Mouse (Mus musculus) thymus, adult 2 months (tissue): ENCODE data around the gene Gm13696. TPM values are rescaled to one million over a fixed set of nuclear protein-coding genes. Genes with fewer than 3 reads are reported as not detected.
A peak's percentile ranks its signal among the peaks of the same experiment; 100 is the strongest.
"Not testable (repeated sequence)": the region's sequence is repeated elsewhere in the genome, so short reads cannot be mapped to it uniquely, and the experiment has no call there.

Experiments
- DNase-seq: peaks from one replicate; pipeline ENCODE4 v3.0.0; 2021
- H3K27ac ChIP-seq: fragments of 200-500 bp; 2 replicates; pipeline ENCODE4 v1.5.1; 2012; ENCODE audit warnings: low read length, control low read depth; ENCODE audit not compliant: control insufficient read depth, insufficient read depth
- H3K27me3 ChIP-seq: fragments of 200-500 bp; 2 replicates; pipeline ENCODE4 v1.6.1; 2012; ENCODE audit warnings: mild to moderate bottlenecking, low read length, moderate library complexity, mixed read lengths; ENCODE audit not compliant: control insufficient read depth, insufficient read depth
- H3K36me3 ChIP-seq: fragments of 200-500 bp; 2 replicates; pipeline ENCODE4 v1.6.1; 2012; ENCODE audit warnings: mild to moderate bottlenecking, low read length, moderate library complexity; ENCODE audit not compliant: control insufficient read depth, insufficient read depth
- H3K4me1 ChIP-seq: fragments of 200-500 bp; replicated peaks from 2 replicates; pipeline ENCODE4 v1.6.1; 2012; ENCODE audit warnings: low read length; ENCODE audit not compliant: control insufficient read depth, insufficient read depth
- H3K4me3 ChIP-seq: fragments of 200-500 bp; 2 replicates; pipeline ENCODE4 v1.5.1; 2012; ENCODE audit warnings: mild to moderate bottlenecking, low read length, control low read depth, moderate library complexity; ENCODE audit not compliant: control insufficient read depth, insufficient read depth
- CTCF ChIP-seq: fragments of 200-500 bp; IDR thresholded peaks from 2 replicates; pipeline ENCODE4 v1.5.1; 2012; ENCODE audit warnings: mild to moderate bottlenecking, control low read depth, low read length, moderate library complexity, borderline replicate concordance; ENCODE audit not compliant: control insufficient read depth, poor library complexity, insufficient read depth; ENCODE audit errors: extremely low read depth
- POLR2A ChIP-seq: fragments of 200-500 bp; IDR thresholded peaks from 2 replicates; pipeline ENCODE4 v1.6.1; 2012; ENCODE audit warnings: mild to moderate bottlenecking, low read length, control low read depth, moderate library complexity; ENCODE audit not compliant: control insufficient read depth, poor library complexity, insufficient read depth; ENCODE audit errors: extremely low read depth
- WGBS: fragments of 180-500 bp; shearing (Covaris S2); methylation state at CpG from one replicate; pipeline ENCODE4 v1.1.7; 2018; 5-methylcytosine and 5-hydroxymethylcytosine counted together
- polyA plus RNA-seq: library from polyadenylated mRNA; depleted of rRNA; stranded (reverse); fragments of >200 nt; gene quantifications from 2 replicates; pipeline ENCODE4 v1.2.3, GENCODE M21; 2012

Gm13696 gene
- polyA plus RNA-seq, 1 experiment, result not detected

- no CpG with 5 or more reads among the region's 6 CpGs for WGBS
- not testable (repeated sequence) for H3K4me3 ChIP-seq, H3K4me1 ChIP-seq, DNase-seq, H3K27ac ChIP-seq, H3K27me3 ChIP-seq, H3K36me3 ChIP-seq
These were observed 17.3 kb downstream of the Gm13696 start, which contains the start of gene Gm13691 for GRCm38 (mm10) chr2:83990253-83990652. TSS of gene Gm13691 (plus strand) at chr2:83990553.

- H3K4me3 ChIP-seq, result peak overlapping the region; percentile 2; the same call in 1 of the 2 replicates
- DNase-seq, result peak; percentile 60
- WGBS, result under 1% methylated on average over 8 of the region's 9 CpGs
- not testable (repeated sequence) for H3K36me3 ChIP-seq, H3K4me1 ChIP-seq, H3K27me3 ChIP-seq
- peak overlapping the region; percentile 79 for H3K27ac ChIP-seq
These were observed 20.8 kb downstream of the Gm13696 start for GRCm38 (mm10) chr2:83993639-83994255.

GRCm38 (mm10) chr2:83994526-83994925, 21.6 kb downstream of the Gm13696 start:
- H3K27me3 ChIP-seq, H3K4me1 ChIP-seq, H3K36me3 ChIP-seq, H3K4me3 ChIP-seq: not testable (repeated sequence)
- DNase-seq, result peak; percentile 34
- H3K27ac ChIP-seq, result peak overlapping the region; percentile 79; the same call in 1 of the 2 replicates
- WGBS, result 73% methylated on average over 1 of the region's 3 CpGs

GRCm38 (mm10) chr2:84008913-84009312, 36.0 kb downstream of the Gm13696 start:
- no peak overlapping the region for H3K4me3 ChIP-seq
- H3K36me3 ChIP-seq, result no peaks in the 10 kb centered on the region
- H3K27ac ChIP-seq, result no peak overlapping the region
- 86% methylated on average over 1 of the region's 1 CpGs for WGBS
- H3K27me3 ChIP-seq, result no peaks in the 10 kb centered on the region
- no peaks in the 10 kb centered on the region for H3K4me1 ChIP-seq
- TF ChIP-seq CTCF, result no peak
- no peak for TF ChIP-seq POLR2A
- no peak for DNase-seq

- no peaks in the 10 kb centered on the region for H3K36me3 ChIP-seq
- H3K27me3 ChIP-seq, result no peaks in the 10 kb centered on the region
- TF ChIP-seq POLR2A, result no peak
- no peak for TF ChIP-seq CTCF
- WGBS, result 49% methylated on average over 3 of the region's 3 CpGs
- no peaks in the 10 kb centered on the region for H3K4me1 ChIP-seq
- no peak overlapping the region for H3K27ac ChIP-seq
- DNase-seq, result no peak
- no peak overlapping the region for H3K4me3 ChIP-seq
These were observed 36.9 kb downstream of the Gm13696 start for GRCm38 (mm10) chr2:84009818-84010217.

- Histone ChIP-seq H3K4me1 (peaks cover 6% of the 10 kb centered on the region), H3K27ac (no peak overlapping the region), H3K4me3 (no peak overlapping the region), H3K36me3 (no peaks in the 10 kb centered on the region), H3K27me3 (no peaks in the 10 kb centered on the region)
- 85% methylated on average over 6 of the region's 6 CpGs for WGBS
- TF ChIP-seq CTCF (no peak), POLR2A (no peak)
- DNase-seq, result no peak
These were observed 41.6 kb downstream of the Gm13696 start for GRCm38 (mm10) chr2:84014572-84014971.

- WGBS, result 31% methylated on average over 5 of the region's 5 CpGs
- not testable (repeated sequence) for H3K4me3 ChIP-seq, H3K27ac ChIP-seq, DNase-seq, H3K36me3 ChIP-seq, H3K27me3 ChIP-seq, H3K4me1 ChIP-seq
These were observed 43.4 kb downstream of the Gm13696 start for GRCm38 (mm10) chr2:84016291-84016690.

GRCm38 (mm10) chr2:84018330-84018729, 45.4 kb downstream of the Gm13696 start:
- Histone ChIP-seq H3K27me3 (no peaks in the 10 kb centered on the region), H3K36me3 (no peaks in the 10 kb centered on the region), H3K27ac (no peak overlapping the region), H3K4me1 (peaks cover 14% of the 10 kb centered on the region), H3K4me3 (no peak overlapping the region)
- TF ChIP-seq POLR2A, result no peak
- TF ChIP-seq CTCF, result no peak
- no peak for DNase-seq
- WGBS, result 65% methylated on average over 3 of the region's 3 CpGs
